Mouse (Mus musculus) hindbrain, embryonic 10.5 days (tissue): ENCODE results near the gene Mrfap1. TPM values are rescaled to one million over a fixed set of nuclear protein-coding genes. Genes with fewer than 3 reads are reported as not detected.
A peak's percentile ranks its signal among the peaks of the same experiment; 100 is the strongest.
"Not testable (repeated sequence)": the region's sequence is repeated elsewhere in the genome, so short reads cannot be mapped to it uniquely, and the experiment has no call there.

Source experiments
- DNase-seq: peaks from one replicate; pipeline ENCODE4 v3.0.0-alpha.2; 2017; ENCODE audit warnings: low spot score
- H3K27ac ChIP-seq: fragments of 300-500 bp; sonication (generic); 2 replicates; pipeline ENCODE4 v1.5.1; 2016; ENCODE audit warnings: mild to moderate bottlenecking, moderate library complexity
- H3K27me3 ChIP-seq: fragments of 300-500 bp; sonication (generic); 2 replicates; pipeline ENCODE4 v1.6.1; 2016; ENCODE audit warnings: mild to moderate bottlenecking; ENCODE audit not compliant: poor library complexity, insufficient read depth, severe bottlenecking
- H3K36me3 ChIP-seq: fragments of 300-500 bp; sonication (generic); 2 replicates; pipeline ENCODE4 v1.6.1; 2016; ENCODE audit warnings: mild to moderate bottlenecking, moderate library complexity
- H3K4me1 ChIP-seq: fragments of 300-500 bp; sonication (generic); replicated peaks from 2 replicates; pipeline ENCODE4 v1.6.1; 2016; ENCODE audit warnings: mild to moderate bottlenecking
- H3K4me3 ChIP-seq: fragments of 300-500 bp; sonication (generic); 2 replicates; pipeline ENCODE4 v1.5.1; 2016; ENCODE audit warnings: mild to moderate bottlenecking, moderate library complexity
- H3K9me3 ChIP-seq: fragments of 300-500 bp; sonication (generic); 2 replicates; pipeline ENCODE4 v1.6.1; 2016; ENCODE audit warnings: mild to moderate bottlenecking, moderate library complexity
- WGBS: fragments of 180-500 bp; shearing (Covaris S2); methylation state at CpG from one replicate; pipeline ENCODE4 v1.1.7; 2016; 5-methylcytosine and 5-hydroxymethylcytosine counted together
- polyA plus RNA-seq: library from polyadenylated mRNA; unstranded; fragments of >200 nt; fragmentation: Nextera tagmentation; extraction: Ambion mirVana; gene quantifications from 2 replicates; pipeline ENCODE4 v1.2.1, GENCODE M21; 2016

Mrfap1 gene
- polyA plus RNA-seq, 1 experiment from 2014 or later, result 423 TPM

GRCm38 (mm10) chr5:36817738-36818137 lies 21.2 kb upstream of the Mrfap1 start:
- DNase-seq, result no peak
- peaks cover 94% of the 10 kb centered on the region for H3K36me3 ChIP-seq

GRCm38 (mm10) chr5:36814554-36814953 lies 18.0 kb upstream of the Mrfap1 start:
- Histone ChIP-seq H3K27ac (no peak overlapping the region), H3K36me3 (peaks cover 73% of the 10 kb centered on the region), H3K9me3 (no peaks in the 10 kb centered on the region), H3K4me1 (peaks cover 9% of the 10 kb centered on the region; the same call in 1 of the 2 replicates), H3K27me3 (no peaks in the 10 kb centered on the region), H3K4me3 (no peak overlapping the region)
- DNase-seq, result no peak
- 73% methylated on average over 6 of the region's 6 CpGs for WGBS

More at GRCm38 (mm10) chr5:36817738-36818137, 21.2 kb upstream of the Mrfap1 start:
- H3K27me3 ChIP-seq, result no peaks in the 10 kb centered on the region
- H3K4me1 ChIP-seq, result peaks cover 5% of the 10 kb centered on the region; the same call in 1 of the 2 replicates
- 63% methylated on average over 3 of the region's 3 CpGs for WGBS
- H3K9me3 ChIP-seq, result no peaks in the 10 kb centered on the region
- H3K4me3 ChIP-seq, result no peak overlapping the region
- H3K27ac ChIP-seq, result no peak overlapping the region

DNA sequence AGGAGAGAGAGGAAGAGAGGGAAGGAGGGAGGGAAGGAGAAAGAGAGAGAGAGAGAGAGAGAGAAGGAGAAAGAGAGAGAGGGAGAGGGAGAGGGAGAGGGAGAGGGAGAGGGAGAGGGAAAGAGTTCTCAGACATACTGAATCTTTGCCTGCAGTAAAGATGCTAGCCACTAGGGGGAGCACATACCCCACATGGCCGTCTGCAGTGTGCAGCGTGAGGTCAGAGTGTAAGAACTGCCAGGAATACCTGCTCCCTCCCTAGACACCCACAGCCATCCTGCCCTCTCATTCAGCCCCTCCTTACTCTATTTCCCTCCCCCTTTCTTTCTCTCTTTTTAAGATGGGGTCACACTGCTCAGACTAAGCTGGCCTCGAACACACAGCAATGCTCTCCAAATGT lies 14.8 kb upstream of the Mrfap1 start:
- Histone ChIP-seq H3K27me3 (no peaks in the 10 kb centered on the region), H3K4me3 (no peak overlapping the region), H3K27ac (0 out of 2 replicates have a peak overlapping the region, but pooled peaks have one; percentile 18), H3K36me3 (peaks cover 42% of the 10 kb centered on the region), H3K4me1 (peaks cover 9% of the 10 kb centered on the region; the same call in 1 of the 2 replicates), H3K9me3 (no peaks in the 10 kb centered on the region)
- WGBS, result 30% methylated on average over 3 of the region's 3 CpGs
- DNase-seq, result peak; percentile 68

DNA sequence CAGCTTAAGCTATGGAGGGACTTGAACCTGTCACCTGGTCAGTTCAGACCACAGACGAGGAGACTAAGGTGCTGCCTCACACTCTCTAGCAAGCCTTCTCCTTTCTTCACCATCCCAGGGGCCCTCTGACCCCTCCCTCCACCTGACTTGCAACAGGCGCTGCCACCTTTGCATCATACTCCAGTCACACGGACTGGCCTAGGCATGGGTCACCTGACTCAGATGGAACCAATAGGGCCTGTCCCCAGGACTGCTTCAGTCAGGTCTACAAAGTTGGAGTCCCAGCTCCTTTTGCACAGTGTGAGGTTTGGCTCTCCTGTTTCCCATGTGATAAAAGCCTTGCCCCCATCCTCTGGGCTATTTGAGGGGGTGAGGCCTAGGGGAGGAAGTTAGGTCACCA lies 14.1 kb upstream of the Mrfap1 start:
- 79% methylated on average over 3 of the region's 3 CpGs for WGBS

DNA sequence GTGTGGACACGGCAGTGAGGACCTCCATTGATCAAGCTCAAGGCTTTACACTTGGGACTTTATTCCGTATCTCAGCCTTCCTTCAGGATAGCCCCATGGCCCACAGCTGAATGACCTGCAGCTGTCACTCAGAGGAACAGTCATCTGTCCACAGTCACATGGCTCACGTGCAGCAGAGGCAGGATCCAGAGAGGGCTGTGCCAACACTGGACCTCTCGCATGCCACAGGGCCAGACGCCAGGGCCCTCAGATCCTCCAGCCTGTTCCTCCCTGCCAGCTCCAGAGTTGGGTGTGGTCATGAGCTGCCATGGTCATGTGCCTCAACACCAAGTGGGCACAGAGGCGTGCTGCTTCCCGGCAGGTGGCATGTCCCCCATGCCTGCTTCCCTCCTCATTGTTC lies 12.6 kb upstream of the Mrfap1 start:
- 90% methylated on average over 7 of the region's 7 CpGs for WGBS

More for the DNA sequence above, 14.1 kb upstream of the Mrfap1 start:
- Histone ChIP-seq H3K9me3 (no peaks in the 10 kb centered on the region), H3K4me3 (no peak overlapping the region), H3K4me1 (peaks cover 9% of the 10 kb centered on the region; the same call in 1 of the 2 replicates), H3K27ac (no peak overlapping the region), H3K36me3 (peaks cover 35% of the 10 kb centered on the region), H3K27me3 (no peaks in the 10 kb centered on the region)
- no peak for DNase-seq

DNA sequence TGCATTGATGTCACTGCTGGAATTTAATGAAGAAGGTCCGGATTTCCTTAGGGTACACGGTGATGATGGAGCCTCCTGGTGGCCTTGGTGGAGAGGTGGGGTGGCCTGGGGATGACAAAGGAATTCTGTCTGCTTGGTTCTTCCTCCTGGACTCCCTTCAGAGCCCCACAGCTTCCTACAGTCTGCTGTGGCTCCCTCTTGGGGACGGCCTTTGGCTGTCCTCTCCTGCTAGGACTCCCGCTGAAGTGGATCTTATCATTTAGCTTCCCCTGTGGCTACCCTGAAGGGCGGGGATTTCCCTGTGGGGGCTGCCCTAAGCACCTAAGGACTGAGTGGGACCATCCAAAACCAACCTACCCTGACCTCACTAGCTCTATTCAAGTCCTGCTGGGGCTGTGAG lies 10.5 kb upstream of the Mrfap1 start:
- Histone ChIP-seq H3K27ac (no peak overlapping the region), H3K36me3 (0 out of 2 replicates have a peak, but pooled peaks cover 2% of the 10 kb centered on the region), H3K4me3 (no peak overlapping the region), H3K27me3 (no peaks in the 10 kb centered on the region), H3K4me1 (0 out of 2 replicates have a peak, but pooled peaks cover 4% of the 10 kb centered on the region), H3K9me3 (no peaks in the 10 kb centered on the region)
- no peak for DNase-seq
- 28% methylated on average over 5 of the region's 5 CpGs for WGBS

More for the DNA sequence above, 12.6 kb upstream of the Mrfap1 start:
- Histone ChIP-seq H3K27ac (no peak overlapping the region), H3K36me3 (peaks cover 20% of the 10 kb centered on the region), H3K9me3 (no peaks in the 10 kb centered on the region), H3K4me3 (no peak overlapping the region), H3K4me1 (peaks cover 9% of the 10 kb centered on the region; the same call in 1 of the 2 replicates), H3K27me3 (no peaks in the 10 kb centered on the region)
- no peak for DNase-seq

GRCm38 (mm10) chr5:36797291-36797690 lies 719 bp upstream of the Mrfap1 start:
- no peak for DNase-seq
- peaks cover 8% of the 10 kb centered on the region; the same call in 1 of the 2 replicates for H3K4me1 ChIP-seq
- peaks cover 25% of the 10 kb centered on the region for H3K36me3 ChIP-seq
- H3K4me3 ChIP-seq, result peak overlapping the region; percentile 76
- peak overlapping the region; percentile 93 for H3K27ac ChIP-seq
- H3K27me3 ChIP-seq, result 0 out of 2 replicates have a peak, but pooled peaks cover 6% of the 10 kb centered on the region
- 52% methylated on average over 8 of the region's 8 CpGs for WGBS
- no peaks in the 10 kb centered on the region for H3K9me3 ChIP-seq

GRCm38 (mm10) chr5:36795647-36796295 lies 801 bp downstream of the Mrfap1 start:
- Histone ChIP-seq H3K4me3 (peak overlapping the region; percentile 76), H3K36me3 (peaks cover 28% of the 10 kb centered on the region), H3K27ac (peak overlapping the region; percentile 93)
- H3K27me3 ChIP-seq, H3K4me1 ChIP-seq, H3K9me3 ChIP-seq: not testable (repeated sequence)
- 10% methylated on average over 37 of the region's 37 CpGs for WGBS
- peak; percentile 64 for DNase-seq

DNA sequence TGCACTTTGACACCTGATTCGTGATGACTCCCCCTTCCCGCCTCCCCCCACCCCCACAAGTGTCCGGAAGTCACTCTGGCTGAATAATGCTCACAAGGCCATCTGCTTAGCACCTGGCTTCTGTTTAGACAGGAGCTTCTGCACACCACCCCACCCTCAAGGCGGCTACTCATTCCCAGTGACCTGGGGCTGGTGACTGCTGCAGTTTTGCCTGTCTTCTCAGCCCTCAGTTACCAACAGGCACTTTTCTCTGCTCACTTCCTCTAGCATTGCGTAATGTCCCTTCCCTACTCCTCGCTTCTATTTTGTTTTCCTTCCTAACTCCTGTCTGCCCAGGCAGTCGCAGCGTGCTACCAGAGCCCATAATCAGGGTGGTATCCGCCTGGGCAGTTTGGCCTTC lies 4.7 kb downstream of the Mrfap1 start:
- Histone ChIP-seq H3K27ac (no peak overlapping the region), H3K9me3 (no peaks in the 10 kb centered on the region), H3K27me3 (no peaks in the 10 kb centered on the region), H3K4me1 (peaks cover 3% of the 10 kb centered on the region; the same call in 1 of the 2 replicates), H3K36me3 (peaks cover 31% of the 10 kb centered on the region), H3K4me3 (no peak overlapping the region)
- WGBS, result 86% methylated on average over 9 of the region's 9 CpGs
- DNase-seq, result no peak

DNA sequence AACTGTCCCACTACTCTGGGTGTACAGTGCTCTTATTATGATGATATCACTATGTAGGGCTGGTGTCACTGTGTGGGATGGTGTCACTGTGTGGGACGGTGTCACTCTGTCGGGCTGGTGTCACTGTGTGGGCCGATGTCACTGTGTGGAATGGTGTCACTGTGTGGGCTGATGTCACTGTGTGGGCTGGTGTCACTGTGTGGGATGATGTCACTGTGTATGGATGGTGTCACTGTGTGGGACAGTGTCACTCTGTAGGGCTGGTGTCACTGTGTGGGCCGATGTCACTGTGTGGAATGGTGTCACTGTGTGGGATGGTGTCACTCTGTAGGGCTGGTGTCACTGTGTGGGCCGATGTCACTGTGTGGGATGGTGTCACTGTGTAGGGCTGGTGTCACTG lies 10.5 kb downstream of the Mrfap1 start:
- no peaks in the 10 kb centered on the region for H3K4me1 ChIP-seq
- H3K27me3 ChIP-seq, result no peaks in the 10 kb centered on the region
- 90% methylated on average over 5 of the region's 5 CpGs for WGBS
- peaks cover 9% of the 10 kb centered on the region; the same call in 1 of the 2 replicates for H3K9me3 ChIP-seq
- no peak overlapping the region for H3K27ac ChIP-seq
- DNase-seq, result no peak
- no peak overlapping the region for H3K4me3 ChIP-seq
- H3K36me3 ChIP-seq, result 0 out of 2 replicates have a peak, but pooled peaks cover 6% of the 10 kb centered on the region

DNA sequence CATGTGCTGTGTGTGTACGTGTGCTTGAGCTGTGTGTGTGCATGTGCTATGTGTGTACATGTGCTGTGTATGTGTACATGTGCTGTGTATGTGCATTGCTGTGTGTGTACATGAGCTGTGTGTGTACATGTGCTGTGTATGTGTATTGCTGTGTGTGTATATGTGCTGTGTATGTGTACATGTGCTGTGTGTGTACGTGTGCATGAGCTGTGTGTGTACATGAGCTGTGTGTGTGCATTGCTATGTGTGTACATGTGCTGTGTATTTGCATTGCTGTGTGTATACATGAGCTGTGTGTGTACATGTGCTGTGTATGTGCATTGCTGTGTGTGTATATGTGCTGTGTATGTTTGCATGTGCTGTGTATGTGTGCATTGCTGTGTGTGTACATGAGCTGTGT lies 17.1 kb downstream of the Mrfap1 start:
- WGBS, result 87% methylated on average over 2 of the region's 2 CpGs

DNA sequence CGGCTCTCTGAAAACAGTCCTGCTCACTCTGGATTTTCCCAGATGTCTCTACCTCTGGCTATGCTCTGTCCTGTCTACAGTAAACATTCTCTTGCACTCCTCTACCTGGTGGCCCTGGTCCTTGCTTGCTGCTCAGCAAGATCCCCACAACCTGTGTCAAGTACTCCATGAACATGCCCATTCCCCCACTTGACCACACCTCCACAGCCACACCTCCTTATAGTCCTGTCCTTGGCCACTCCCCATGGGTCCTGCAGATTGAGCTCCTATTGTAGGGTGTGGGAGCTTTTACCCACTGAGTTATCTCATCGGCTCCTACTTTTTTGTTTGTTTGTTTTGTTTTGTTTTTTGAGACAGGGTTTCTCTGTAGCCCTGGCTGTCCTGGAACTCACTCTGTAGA lies 17.7 kb downstream of the Mrfap1 start:
- H3K4me3 ChIP-seq, result no peak overlapping the region
- WGBS, result 83% methylated on average over 1 of the region's 2 CpGs
- no peak overlapping the region for H3K27ac ChIP-seq
- no peaks in the 10 kb centered on the region for H3K36me3 ChIP-seq
- peaks cover 13% of the 10 kb centered on the region for H3K9me3 ChIP-seq
- peaks cover 18% of the 10 kb centered on the region for H3K4me1 ChIP-seq
- no peak for DNase-seq
- no peaks in the 10 kb centered on the region for H3K27me3 ChIP-seq

More for the DNA sequence above, 17.1 kb downstream of the Mrfap1 start:
- Histone ChIP-seq H3K4me1 (peaks cover 18% of the 10 kb centered on the region), H3K27ac (no peak overlapping the region), H3K27me3 (no peaks in the 10 kb centered on the region), H3K9me3 (peaks cover 19% of the 10 kb centered on the region), H3K36me3 (no peaks in the 10 kb centered on the region), H3K4me3 (no peak overlapping the region)
- DNase-seq, result no peak

- Histone ChIP-seq H3K27ac (no peak overlapping the region), H3K9me3 (peaks cover 13% of the 10 kb centered on the region)
Measured at GRCm38 (mm10) chr5:36777186-36777585, 19.4 kb downstream of the Mrfap1 start.

More at GRCm38 (mm10) chr5:36777186-36777585, 19.4 kb downstream of the Mrfap1 start:
- Histone ChIP-seq H3K27me3 (no peaks in the 10 kb centered on the region), H3K4me1 (peaks cover 27% of the 10 kb centered on the region), H3K4me3 (no peak overlapping the region), H3K36me3 (no peaks in the 10 kb centered on the region)
- 4% methylated on average over 2 of the region's 2 CpGs for WGBS
- no peak for DNase-seq
